Mouse (Mus musculus) cerebellum, postnatal 4 days (tissue): ENCODE results near the gene Prn.

Experiments used
- DNase-seq, 2 experiments: peaks; one replicate each; pipeline ENCODE4 v3.0.0; 2022; ENCODE audit warnings: low spot score in 2 of 2, mixed read lengths in 1 of 2

Prn gene

GRCm38 (mm10) chr2:131993563-131994088 is 83.9 kb downstream of the Prn start:
- no peak for DNase-seq

DNA sequence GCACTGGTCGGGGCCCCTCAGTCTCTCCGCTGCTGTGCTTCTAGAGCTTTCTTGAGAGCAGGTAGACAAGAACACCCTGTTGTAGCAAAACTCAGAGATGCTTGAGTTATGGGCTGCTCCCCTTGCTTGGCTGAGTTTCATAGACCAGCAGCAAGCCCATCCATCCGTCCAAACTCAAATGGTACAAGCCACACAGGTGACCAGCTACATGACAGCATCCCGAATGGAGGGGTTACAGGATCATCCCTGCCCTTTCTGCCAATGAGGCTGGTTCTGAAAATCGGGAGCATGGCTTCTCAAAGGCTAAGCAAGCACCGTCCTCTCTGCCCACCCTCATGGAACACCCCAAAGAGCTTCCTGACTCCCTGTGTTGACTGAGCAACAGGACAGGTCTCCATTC is 85.2 kb downstream of the Prn start:
- no peak for DNase-seq

DNA sequence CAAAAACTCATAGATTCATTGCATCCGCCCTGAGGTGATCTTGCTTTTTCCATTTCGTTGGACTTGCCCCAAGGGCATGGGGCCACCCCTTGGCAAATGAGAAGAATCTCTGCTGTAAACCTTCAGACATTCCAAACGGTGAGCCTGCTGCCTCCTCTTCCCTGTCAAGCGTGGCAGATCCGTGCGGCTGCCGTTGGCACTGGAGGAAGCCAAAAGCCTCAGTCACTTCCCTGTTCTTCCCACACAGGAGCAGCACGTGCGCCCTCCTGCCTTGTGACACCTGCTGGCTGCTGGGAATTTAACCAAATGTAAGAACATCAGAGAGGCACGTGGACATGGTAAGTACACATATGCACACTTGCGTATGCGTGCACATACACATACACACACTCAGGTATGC is 86.0 kb downstream of the Prn start:
- DNase-seq = no peak

DNA sequence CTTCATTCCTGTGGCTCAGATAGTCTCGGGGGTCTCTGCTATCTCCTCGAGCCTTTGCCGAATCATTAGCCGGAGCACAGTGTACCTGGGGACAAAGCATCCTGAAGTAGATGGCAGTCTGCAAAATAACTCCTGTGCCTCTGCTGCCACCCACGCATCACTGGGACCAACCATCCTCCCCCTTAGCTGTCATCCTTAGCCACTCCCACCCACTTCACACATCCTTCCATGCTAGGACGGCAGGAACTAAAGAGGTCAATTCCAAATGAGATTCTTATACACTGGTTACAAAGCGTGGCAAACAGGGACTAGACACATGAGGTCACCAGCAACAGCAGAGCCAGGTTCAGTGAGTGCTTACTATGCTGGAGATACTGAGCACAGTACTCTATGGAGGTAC is 86.6 kb downstream of the Prn start:
- no peak for DNase-seq

GRCm38 (mm10) chr2:131997356-131997755 is 87.6 kb downstream of the Prn start:
- no peak for DNase-seq

- DNase-seq = no peak
These were observed 92.1 kb downstream of the Prn start for GRCm38 (mm10) chr2:132001696-132002334.

DNA sequence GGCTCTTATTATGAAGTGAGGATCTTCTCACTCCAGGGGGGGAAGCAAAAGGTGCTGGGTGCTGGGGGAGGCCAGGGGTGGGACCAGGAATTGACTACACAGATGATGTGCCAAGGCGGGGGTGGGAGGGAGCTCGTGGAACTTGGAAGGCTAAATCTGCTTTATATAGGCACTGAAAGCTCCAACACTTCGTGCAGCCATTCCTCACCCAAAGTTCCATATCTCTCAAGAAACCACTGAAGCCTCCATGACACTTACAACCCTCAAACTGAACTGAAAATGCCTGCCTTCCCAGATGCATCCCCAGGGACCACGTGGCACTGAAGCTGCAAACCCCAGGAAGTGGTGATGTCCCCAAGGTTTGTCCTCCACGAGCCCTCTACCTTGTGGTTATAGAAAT is 94.2 kb downstream of the Prn start:
- DNase-seq = no peak

DNA sequence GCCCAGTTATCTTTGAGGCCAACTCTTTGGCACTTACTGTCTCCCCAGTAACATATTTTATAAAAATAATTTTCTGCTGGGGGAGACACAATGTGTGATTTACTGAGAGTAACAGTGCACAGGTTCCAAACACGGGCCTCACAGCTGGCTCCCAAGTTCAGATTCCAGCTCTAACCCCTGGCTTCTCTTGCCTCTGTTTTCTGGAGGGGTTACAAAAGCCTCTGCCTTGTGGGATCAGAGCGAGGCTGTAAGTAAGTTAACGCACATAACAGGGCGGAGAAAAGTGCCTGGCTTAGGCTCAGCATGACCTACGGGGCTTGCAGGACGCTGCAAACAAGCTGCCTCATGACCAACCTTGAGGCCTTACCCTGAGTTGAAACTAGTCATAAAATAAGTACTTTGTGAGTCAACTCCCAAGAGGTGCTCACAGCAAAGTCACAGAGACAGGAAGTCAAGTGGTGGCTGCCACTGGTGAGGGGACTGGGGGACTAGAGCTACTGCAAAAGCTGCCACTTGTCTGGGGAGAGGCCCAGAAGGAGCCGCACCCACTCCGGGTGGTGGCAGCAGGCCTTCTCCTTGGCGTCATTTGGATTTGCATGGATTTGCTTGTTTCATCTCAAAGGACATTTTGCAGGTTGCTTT is 94.9 kb downstream of the Prn start:
- DNase-seq = no peak

DNA sequence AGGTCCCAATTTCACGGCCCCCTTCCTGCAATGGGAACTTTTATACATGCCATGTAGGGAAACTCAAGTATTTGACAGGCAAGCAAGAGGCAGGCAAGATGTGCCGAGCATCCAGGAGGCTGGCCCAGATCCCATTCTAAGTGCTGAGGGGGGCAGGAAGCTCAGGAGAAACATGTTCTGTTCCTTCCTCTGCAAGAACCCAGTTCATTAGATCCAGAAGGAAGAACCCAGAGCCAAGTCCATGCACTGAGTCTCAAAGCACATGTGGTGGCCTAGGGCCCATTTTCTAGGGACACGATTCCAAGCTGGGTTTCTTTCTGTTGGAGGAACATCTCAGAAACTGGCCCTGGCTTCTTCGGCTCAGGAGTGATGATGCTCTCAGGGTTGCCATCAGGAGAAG is 95.7 kb downstream of the Prn start:
- DNase-seq = no peak
